Comparison of ENCODE assay signal across 21 mouse cellular contexts in genomic region chr10:115505631-115506239, GRCm38 (mm10).
"Had no signal": no experiment of that assay in that cellular context is flagged by ENCODE, and none has a peak within 500 bp of the region (broad histone marks: within the 10 kb centered on the region; RNA-seq: fewer than 3 reads in every experiment).

No protein-coding gene starts in this region.

- H3K4me1 ChIP-seq: limb, embryonic 12.5 days; limb, embryonic 15.5 days; liver, embryonic 13.5 days; midbrain, embryonic 12.5 days; midbrain, embryonic 15.5 days; neural tube, embryonic 13.5 days had no signal

- H3K9ac ChIP-seq: limb, embryonic 12.5 days; limb, embryonic 15.5 days; liver, embryonic 13.5 days; midbrain, embryonic 12.5 days; midbrain, embryonic 15.5 days; neural tube, embryonic 13.5 days had no signal

- H3K27ac ChIP-seq: hindbrain, postnatal 0 days; kidney, postnatal 0 days; layer of hippocampus, adult 2 months; limb, embryonic 12.5 days; limb, embryonic 15.5 days; liver, embryonic 13.5 days; midbrain, embryonic 12.5 days; midbrain, embryonic 15.5 days; neural tube, embryonic 13.5 days had no signal

- ATAC-seq: hindbrain, postnatal 0 days; inflammation-experienced regulatory T-cells, adult 6 months; midbrain, embryonic 15.5 days had no signal

- H3K36me3 ChIP-seq: limb, embryonic 12.5 days; limb, embryonic 15.5 days; liver, embryonic 13.5 days; midbrain, embryonic 12.5 days; midbrain, embryonic 15.5 days; neural tube, embryonic 13.5 days had no signal

- H3K4me3 ChIP-seq: layer of hippocampus, adult 2 months; limb, embryonic 12.5 days; limb, embryonic 15.5 days; liver, embryonic 13.5 days; midbrain, embryonic 12.5 days; midbrain, embryonic 15.5 days; neural tube, embryonic 13.5 days had no signal

- H3K4me2 ChIP-seq: limb, embryonic 12.5 days; limb, embryonic 15.5 days; liver, embryonic 13.5 days; midbrain, embryonic 12.5 days; midbrain, embryonic 15.5 days; neural tube, embryonic 13.5 days had no signal

- DNase-seq: kidney, adult 2 months; kidney, postnatal 25 days; layer of hippocampus, adult 9-11 months; liver, embryonic 13.5 days; lung, adult 2 months; lung, postnatal 14 days; lung, postnatal 4 days; right cerebral cortex, adult 18-20 months; right cerebral cortex, postnatal 14 days; right cerebral cortex, postnatal 4 days; thymus, adult 18-20 months; thymus, postnatal 36 days had no signal

- H3K9me3 ChIP-seq: limb, embryonic 12.5 days; limb, embryonic 15.5 days; liver, embryonic 13.5 days; midbrain, embryonic 12.5 days; midbrain, embryonic 15.5 days; neural tube, embryonic 13.5 days had no signal

- H3K27me3 ChIP-seq: limb, embryonic 12.5 days; limb, embryonic 15.5 days; liver, embryonic 13.5 days; midbrain, embryonic 12.5 days; midbrain, embryonic 15.5 days; neural tube, embryonic 13.5 days had no signal
